Mouse (Mus musculus) 3134 (cell line): ENCODE measurements around the gene Tet2.

Experiments used
- DNase-seq: peaks from one replicate; pipeline ENCODE4 v3.0.0-alpha.2; 2011; ENCODE audit warnings: low spot score; ENCODE audit not compliant: insufficient read length; ENCODE audit errors: extremely low read depth

Gene Tet2

DNA sequence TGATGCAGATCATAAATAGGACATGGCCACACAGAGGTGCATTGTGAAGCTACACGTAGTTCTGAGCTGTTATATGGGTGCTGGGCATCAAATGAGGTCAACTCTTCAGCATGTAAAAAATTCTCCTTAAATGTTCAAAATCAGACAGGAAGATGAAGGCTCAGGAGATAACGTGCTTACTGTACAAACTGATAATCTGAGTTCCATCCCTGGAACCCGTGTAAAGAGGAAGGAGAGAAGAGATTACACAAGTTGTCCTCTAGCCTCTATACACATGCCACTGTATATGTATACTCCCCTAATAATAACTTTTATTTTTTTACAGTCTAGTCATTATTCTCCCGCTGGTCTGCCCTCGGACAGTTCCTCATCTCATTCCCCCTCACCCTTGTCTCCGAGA lies 21.7 kb downstream of the Tet2 start:
- DNase-seq = no peak

DNA sequence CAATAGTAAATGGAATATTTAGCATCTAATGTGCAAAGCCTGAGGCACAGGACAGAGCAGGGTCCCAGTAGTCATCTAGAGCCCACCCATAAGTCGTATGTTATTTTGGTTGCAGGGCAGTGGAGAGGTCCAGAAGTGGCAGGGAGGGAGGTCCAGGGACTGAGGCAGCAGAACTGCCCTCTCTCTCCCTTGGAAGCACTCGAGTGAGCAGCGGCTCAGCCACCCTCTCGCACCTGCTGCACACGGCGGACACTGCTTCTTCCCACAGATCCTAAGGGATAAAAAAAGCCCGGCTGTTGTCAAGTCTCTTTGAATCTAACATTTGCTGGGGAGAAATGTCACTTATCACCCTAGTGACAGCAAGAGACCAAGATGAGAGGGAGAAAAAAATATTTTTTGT lies 22.6 kb downstream of the Tet2 start:
- no peak for DNase-seq

DNA sequence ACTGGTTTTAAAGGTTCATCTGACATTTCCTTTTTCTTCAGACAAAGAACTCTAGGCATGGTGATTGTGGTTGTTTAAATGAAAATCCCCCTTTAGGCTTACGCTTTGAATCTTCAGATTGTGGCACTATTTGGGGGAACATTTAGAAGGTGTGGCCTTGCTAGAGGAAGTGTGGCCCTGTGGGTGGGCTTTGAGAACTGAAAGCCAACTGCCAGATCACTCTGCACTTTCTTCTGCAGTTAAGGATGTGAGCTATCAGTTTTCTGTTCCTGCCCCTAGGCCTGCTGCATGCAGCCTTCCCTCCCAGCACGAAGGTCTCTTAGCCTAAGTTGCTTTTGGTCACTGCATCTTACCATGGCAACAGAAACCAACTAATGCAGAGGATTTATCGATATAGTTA lies 26.1 kb downstream of the Tet2 start:
- DNase-seq = no peak

DNA sequence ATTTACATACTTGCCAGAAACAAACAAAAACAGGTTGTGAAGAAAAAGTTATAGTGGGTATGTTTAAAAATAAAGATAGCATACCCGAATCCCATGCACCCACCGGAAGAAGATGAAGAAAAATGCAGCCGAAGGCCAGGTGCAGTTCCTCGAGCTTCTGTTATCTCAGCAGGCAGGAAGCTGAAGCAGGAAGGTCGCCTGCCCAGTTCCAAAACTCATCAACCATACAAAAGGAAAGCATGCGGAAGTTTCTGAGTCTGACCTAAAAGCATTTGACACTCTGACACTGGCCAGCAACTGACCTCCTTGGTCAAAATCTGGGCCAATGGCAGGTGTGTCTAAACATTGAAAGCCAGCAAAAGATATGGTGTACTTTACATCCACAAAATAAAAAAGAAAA lies 26.8 kb downstream of the Tet2 start:
- no peak for DNase-seq

DNA sequence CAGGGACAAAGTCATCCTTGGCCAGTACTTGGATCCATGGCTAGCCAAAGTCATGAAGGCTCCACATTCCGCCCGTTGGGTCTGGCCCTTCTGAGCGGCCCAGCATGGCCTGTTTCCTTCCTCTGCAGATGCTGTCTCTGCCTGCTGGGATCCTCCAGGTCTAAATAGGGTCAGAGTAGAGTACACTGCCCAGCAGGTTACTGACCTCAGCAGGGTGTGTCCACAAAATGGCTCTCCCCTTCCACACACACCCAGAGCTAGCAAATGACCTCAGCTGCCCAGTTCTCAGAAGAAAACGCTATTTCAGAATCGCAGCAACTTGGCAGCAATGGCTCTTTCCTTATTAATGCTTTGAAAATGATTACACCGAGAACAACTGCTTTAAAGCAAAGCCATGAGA lies 27.5 kb downstream of the Tet2 start:
- DNase-seq = no peak

DNA sequence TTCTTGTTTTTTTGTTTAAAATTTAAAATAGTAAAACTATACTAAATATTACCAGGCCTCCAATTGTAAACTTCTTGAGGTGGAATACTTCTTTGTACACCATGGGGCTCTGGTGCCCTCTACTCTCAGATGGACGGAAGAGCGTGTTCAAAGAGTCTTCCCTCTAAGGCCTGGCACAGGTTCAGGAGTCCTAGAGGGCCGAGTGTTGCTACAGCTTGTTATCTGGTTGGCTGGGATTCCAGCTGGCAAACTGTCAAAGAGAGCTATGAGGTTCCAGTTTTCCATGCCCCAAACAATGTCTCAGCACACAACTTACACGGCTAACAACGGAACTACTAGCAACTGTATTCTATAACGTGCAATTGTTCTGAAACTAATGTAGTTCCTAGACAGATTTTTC lies 28.8 kb downstream of the Tet2 start:
- DNase-seq = no peak

DNA sequence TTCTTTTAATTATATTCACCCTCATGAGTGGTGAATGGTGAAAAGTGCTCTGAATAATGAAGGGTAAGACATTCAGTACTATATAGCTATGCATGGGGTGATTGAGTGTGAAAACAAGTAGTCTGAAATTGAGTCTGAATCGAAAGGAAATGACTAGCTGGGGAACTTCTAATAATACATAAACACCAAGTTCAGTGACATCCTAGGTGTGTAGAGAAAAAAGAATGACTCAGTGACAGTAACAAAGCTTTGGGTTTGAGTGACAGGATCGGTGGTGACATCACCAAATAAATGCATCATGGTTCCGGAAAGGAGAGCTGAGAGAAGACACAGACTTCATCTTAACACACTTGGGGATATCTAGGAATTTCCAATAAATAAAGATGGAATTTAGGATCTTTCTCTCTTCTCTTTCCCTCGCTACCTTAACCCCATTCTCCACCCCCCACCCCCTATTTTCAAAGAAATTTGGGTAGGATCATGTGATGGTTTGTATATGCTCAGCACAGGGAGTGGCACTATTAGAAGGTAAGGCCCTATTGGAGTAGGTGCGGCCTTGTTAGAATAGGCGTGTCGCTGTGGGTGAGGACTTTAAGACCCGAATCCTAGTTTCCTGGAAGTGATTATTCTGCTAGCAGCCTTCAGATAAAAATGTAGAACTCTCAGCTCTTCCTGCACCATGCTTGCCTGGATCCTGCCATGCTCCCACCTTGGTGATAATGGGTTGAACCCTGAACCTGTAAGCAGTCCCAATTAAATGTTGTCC lies 29.6 kb downstream of the Tet2 start:
- no peak for DNase-seq

DNA sequence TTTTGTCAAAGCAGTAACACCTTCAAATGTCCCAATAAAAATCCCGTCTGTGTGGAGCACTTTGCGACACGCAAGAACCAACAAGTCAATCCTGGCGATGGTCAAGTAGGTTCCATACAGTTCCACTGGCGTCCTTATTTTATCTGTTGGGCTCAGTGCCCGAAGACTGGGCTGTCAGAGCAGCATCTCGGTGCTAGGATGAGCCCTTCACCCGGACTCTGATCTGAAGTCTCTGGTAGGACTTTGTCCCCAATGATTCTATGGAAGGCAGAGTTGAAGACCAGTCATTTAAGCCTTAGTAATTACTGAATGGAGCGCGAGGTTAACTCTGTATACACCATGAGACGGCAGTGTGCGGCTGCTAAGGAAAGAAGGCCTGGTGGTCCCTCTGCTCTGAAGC lies 30.6 kb downstream of the Tet2 start:
- DNase-seq = no peak

DNA sequence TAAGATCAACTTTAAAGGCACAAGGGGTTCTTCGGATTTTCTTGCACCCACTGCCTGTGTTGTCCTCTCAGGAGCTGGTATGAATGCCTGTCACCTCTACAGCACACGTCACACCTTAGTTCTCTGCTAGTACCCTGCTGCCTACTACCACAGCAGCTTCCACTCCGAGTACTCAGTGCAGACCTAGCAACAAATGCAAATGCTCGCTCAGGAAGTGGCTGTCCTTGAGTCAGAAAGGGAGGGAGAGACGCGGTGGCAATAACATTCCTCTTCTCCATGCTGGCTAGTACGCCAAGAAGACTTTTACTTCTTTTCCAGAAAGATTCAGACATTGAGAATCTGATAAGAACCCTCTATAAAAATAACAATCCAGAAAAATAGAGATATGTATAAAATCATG lies 31.5 kb downstream of the Tet2 start:
- no peak for DNase-seq

DNA sequence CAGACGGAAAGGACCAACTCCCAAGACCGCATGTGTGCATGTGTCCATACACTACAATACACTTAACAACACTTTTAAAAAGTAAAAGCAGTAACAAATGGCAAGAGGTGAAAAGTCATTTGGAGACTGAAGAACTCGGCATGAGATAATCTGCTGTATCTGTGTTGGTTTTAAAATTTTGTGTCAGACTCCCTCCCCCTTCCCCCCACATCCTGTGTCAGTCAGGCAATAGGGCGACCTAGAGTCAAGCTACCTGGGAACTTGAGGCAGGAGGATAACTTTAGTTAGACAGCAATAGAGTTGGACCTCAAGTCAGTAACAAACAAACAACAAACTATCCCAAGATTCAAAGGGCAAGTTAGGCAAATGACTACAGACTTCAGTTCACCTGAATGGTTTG lies 34.6 kb downstream of the Tet2 start:
- no peak for DNase-seq

DNA sequence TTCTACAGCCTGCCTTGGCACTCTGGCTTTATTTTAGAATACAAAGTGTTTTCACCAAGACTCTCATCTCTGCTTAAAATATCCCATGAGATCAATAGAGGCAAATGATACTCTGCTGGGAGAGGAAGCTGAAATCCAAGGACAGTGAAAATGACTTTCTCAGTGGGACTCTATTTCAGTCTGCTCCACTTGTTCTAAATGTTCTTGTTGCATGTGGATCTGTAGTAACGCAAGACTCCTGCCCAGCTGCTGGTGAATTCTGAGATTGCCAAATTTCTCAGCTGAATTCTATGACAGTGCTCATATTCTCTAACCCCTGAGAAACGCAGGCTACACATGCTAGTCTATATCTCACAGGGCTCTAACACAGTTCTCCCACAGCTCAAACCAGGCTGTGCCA lies 35.1 kb downstream of the Tet2 start:
- DNase-seq = no peak

DNA sequence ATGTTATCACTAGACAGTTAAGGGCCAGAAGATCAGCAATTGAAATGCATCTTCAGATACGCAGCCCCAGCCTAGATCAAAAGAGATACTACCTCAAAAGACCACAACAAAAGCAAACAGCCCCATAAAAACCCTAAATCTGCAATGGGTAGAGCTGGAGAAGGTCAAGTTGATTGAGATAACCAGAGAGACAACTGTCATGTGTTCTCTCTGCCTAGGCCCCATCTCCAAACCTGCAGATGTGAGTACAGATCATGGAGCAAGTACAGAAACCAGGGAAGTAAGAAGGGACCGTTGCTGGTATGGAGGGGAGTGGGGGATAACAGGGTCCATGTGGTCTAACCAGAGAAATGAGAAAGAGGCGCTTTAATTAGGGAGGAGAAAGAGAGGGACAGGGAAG lies 36.1 kb downstream of the Tet2 start:
- DNase-seq = no peak

DNA sequence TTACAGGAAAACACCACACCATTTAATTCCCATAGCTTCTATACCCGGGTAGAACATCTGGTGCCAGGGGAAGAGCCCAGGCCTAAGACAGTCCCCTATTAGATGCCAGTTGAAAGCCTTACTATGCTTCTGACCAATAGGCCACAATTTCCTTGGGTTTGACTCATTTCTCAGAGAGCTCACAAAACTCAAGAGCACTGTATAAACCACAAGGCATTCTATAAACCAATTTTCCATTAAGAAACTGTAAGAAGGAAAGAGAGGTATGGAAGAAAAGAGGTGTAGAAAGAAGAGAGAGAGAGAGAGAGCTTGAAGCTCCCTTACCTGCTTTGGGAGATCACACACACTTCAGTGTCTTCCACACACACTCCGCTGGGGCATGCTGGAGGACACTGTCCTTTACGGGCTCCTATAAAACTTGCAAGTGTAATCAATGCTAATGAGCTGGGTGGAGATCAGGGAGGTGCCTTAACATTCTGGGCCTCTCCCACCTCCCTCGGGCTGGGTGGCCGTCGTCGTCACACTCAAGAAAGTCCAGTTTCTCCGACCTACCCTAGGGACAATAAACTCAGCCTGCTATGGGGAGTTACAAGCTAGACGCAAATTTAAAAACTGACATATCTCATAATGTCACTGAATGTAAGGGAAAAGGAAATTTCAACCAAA lies 38.5 kb downstream of the Tet2 start:
- no peak for DNase-seq

DNA sequence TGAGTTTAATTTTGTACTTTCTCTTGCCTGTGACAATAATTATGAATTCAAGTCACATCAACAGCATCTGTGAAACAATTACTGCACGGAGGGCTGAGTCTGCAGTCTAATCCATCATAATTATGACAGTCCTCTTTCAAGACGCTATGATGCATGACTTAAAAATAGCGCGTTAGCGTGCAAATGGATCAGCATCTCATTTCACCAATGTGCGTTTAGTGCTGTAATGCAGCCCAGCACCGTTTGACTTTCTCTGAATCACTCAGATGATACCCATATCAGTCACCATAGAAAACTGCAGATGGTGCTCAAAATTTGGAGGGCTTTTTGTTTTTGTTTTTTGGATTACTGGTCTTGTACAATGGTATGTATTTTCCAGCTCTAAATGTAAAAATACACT lies 48.0 kb downstream of the Tet2 start:
- DNase-seq = no peak

DNA sequence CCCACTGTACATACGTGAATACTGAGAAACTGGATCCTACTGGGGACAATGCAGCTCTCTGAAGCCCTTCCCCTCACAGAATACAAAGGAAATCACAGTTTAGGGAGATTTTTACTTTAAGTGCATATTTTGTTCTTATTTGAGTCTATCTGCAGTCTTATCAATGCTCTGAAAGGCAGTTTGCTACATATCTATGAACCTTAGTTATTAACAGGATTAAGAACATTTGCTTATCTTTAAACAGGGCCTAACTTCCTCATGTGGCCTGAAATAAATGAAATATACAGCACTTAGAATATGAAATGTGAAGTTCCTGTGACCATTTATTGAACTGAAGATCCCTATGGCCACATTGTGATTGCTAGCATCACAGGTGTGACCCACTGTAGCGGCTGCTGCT lies 53.6 kb downstream of the Tet2 start:
- no peak for DNase-seq

DNA sequence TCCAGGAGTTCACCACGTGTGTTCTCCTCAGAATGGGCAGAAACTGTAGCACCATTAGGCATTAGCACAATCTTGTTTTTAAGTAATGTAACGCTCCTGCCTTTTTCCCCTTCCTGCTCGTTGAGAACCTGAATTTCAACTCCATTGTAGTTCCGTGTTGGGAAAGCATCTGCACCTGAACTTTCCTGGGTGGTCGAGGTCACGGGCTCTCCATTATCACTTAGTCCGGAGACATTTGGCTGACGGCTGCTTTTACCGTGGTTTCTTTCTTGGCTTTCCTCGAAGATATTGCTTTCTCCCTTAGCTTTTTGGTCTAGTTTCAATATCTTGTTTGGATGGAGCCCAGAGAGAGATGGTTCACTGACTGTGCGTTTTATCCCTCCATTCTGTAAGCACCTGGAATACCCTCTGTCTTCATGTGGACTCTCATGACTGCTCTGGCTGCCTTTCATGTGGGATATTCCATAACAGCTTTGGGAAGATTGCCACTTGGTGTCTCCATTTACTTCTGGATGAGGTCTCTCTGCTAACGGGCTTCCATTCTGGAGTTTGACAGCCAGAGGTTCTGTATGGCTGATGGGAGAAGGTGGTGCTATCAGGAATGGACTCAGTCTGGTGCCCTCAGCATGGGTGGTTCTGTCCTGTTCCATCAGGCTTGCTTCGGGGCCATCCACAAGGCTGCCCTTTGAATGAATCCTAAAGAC lies 56.8 kb downstream of the Tet2 start:
- no peak for DNase-seq

DNA sequence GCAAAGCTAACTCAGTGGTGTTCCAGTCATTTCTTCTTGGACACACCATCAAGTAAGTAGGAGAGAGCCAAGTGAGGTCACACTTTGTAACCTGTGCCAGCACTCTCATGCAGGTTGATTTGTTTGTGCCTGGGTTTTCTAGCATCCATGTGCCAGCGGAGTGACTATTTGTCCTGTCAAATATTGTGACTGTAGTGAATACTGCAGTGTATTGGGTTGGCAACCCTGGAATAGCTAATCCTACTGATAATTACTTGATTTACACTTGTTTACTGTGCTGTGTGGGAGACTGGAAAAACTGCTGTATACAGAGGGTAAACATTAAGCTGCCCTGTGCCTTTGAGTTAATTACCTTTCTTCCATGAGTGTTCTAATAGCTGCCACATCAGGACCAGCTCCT lies 62.1 kb downstream of the Tet2 start:
- DNase-seq = no peak

DNA sequence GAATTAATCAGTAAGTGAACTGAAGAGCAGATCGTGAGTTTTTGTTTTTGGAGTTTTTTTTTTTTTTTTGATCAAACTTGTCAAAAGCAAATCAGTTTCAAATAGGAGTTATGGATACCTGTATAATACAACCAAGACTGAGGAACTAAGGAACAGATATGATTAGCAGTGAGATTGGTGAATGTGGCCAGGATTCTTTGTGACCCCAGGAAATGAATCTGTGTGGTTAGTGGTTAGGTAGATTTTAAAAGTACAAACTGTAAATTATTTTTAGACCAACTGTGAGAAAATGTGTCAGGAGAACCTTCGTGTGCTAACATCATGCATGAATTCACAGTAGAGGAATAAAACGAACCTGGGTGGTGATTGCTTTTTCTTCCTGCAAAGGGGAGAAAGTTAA lies 66.0 kb downstream of the Tet2 start:
- DNase-seq = no peak

DNA sequence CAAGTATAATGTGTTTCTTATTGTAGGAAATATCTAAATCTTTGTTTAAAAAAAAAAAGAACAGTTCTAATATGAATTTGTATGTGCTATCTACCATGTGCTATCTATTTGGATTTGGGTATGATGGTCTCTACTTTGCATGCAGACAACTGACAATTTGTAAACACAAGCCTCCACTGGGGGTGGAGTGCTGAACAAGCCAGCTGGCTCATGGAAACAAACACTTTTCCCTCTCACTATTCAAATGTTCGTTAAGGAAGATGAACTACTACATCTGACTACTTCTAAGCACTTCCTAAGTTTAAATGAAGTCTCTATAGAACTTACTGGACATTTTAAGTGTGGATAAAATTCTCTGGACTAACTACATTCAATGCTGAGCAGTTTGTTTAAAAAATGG lies 71.2 kb downstream of the Tet2 start:
- DNase-seq = no peak

DNA sequence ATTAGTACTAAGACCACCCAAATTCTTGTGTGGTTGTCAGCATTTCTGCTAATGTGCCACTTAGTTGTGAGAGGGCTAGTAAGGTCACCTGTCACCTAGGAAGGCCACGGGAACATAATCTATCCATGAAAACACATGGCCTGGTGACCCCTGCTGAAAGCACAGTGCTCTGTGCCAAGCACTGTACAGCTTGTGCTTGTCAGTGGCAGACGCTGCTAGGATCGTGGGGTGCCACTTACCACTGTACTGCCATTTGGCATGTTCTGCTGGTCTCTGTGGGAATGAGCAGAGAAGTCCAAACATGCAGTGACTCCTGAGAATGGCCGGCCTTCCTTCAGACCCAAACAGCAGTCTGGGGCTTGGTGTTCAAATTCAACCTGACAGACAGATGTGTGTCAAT lies 73.8 kb downstream of the Tet2 start:
- DNase-seq = no peak

DNA sequence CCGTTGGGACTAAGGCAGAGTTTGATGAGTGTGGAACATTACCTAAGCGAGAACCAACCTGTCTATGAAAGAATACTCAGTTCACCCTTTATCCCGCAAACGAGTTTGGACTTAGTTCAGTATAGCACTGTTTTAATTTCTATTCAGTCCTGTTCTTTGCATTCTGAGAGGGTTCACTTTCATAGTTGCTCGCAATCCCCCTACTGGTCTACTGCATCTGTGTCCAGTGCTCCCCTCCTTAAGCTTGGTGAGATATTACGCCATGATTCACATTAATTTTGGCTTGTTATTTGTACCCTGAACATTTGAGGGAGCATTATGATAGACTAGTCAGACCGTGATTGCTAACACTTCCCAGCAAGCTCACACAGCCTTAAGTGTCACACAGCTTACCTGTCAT lies 76.1 kb downstream of the Tet2 start:
- DNase-seq = no peak

DNA sequence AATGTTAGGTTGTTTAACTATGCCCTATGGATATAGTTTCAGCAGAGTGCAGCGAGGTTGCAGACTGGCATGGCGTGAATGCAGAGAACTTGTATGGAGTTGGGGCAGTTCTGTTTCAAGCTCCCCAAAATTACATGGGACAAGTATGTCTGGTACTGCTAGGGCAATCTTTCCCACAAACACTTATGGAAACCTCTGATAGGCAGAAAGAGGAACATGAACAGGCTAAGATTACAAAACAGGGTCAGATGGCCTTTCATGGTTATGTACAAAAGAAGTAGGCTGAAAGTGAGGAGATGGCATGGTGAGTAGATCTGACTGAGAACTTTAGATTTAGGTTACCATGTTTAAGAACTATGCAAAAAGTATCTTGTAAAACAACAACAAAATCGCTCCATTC lies 81.7 kb downstream of the Tet2 start:
- no peak for DNase-seq
